Mouse (Mus musculus): ENCODE measurements around the gene Pea15a. TPM values are rescaled to one million over a fixed set of nuclear protein-coding genes. Genes with fewer than 3 reads are reported as not detected.

Pea15a gene
- total RNA-seq, 2 experiments from 2014 or later, result 421 to 428 TPM

GRCm38 (mm10) chr1:172202894-172203522 lies 3.6 kb downstream of the Pea15a start:
- no peak for TF ChIP-seq CTCF (conservative IDR thresholded peaks at IDR 0.05)
- DNase-seq (ENCODE audit: low spot score in 2 of 2), result peak in 1 of 2 experiments; percentile 15
- Histone ChIP-seq H3K27ac (peak overlapping the region; percentile 95), H3K4me3 (peak overlapping the region; percentile 98)

GRCm38 (mm10) chr1:172201967-172202880 lies 4.4 kb downstream of the Pea15a start:
- H3K4me3 ChIP-seq, result peak overlapping the region; percentile 49
- peak overlapping the region; percentile 95 for H3K27ac ChIP-seq
- no peak for TF ChIP-seq CTCF (conservative IDR thresholded peaks at IDR 0.05)
- peak in 1 of 2 experiments; percentile 30 for DNase-seq (ENCODE audit: low spot score in 2 of 2)

GRCm38 (mm10) chr1:172200871-172201447 lies 5.6 kb downstream of the Pea15a start:
- Histone ChIP-seq H3K27ac (peak overlapping the region; percentile 95), H3K4me3 (peak overlapping the region; percentile 39)
- TF ChIP-seq CTCF (conservative IDR thresholded peaks at IDR 0.05), result no peak
- peak; percentile 81 to 83 for DNase-seq (ENCODE audit: low spot score in 2 of 2)

GRCm38 (mm10) chr1:172200161-172200560 lies 6.4 kb downstream of the Pea15a start:
- TF ChIP-seq CTCF (conservative IDR thresholded peaks at IDR 0.05), result no peak
- peak in 1 of 2 experiments; percentile 8 for DNase-seq (ENCODE audit: low spot score in 2 of 2)
- peak overlapping the region; percentile 95 for H3K27ac ChIP-seq
- no peak overlapping the region for H3K4me3 ChIP-seq

GRCm38 (mm10) chr1:172198996-172199395 lies 7.6 kb downstream of the Pea15a start:
- Histone ChIP-seq H3K27ac (peak overlapping the region; percentile 95; the same call in 1 of the 2 replicates), H3K4me3 (no peak overlapping the region)
- TF ChIP-seq CTCF (conservative IDR thresholded peaks at IDR 0.05), result no peak
- DNase-seq (ENCODE audit: low spot score in 2 of 2), result peak in 1 of 2 experiments; percentile 8

- DNase-seq (ENCODE audit: low spot score in 2 of 2), result peak in 1 of 2 experiments; percentile 7
- H3K27ac ChIP-seq, result peak overlapping the region; percentile 68
- TF ChIP-seq CTCF (conservative IDR thresholded peaks at IDR 0.05), result no peak
- no peak overlapping the region for H3K4me3 ChIP-seq
Measured at GRCm38 (mm10) chr1:172198316-172198715, 8.3 kb downstream of the Pea15a start.

- Histone ChIP-seq H3K4me3 (no peak overlapping the region), H3K27ac (peak overlapping the region; percentile 68)
- no peak for TF ChIP-seq CTCF (conservative IDR thresholded peaks at IDR 0.05)
- peak in 1 of 2 experiments; percentile 14 for DNase-seq (ENCODE audit: low spot score in 2 of 2)
Measured at GRCm38 (mm10) chr1:172197851-172198250, 8.8 kb downstream of the Pea15a start.

- no peak for DNase-seq (ENCODE audit: low spot score in 2 of 2)
- Histone ChIP-seq H3K4me3 (no peak overlapping the region), H3K27ac (peak overlapping the region; percentile 68)
- TF ChIP-seq CTCF (conservative IDR thresholded peaks at IDR 0.05), result no peak
Measured at GRCm38 (mm10) chr1:172197146-172197545, 9.5 kb downstream of the Pea15a start.

GRCm38 (mm10) chr1:172194435-172194834 lies 12.2 kb downstream of the Pea15a start:
- H3K27ac ChIP-seq, result peak overlapping the region; percentile 48; the same call in 1 of the 2 replicates
- no peak for TF ChIP-seq CTCF (conservative IDR thresholded peaks at IDR 0.05)
- no peak for DNase-seq (ENCODE audit: low spot score in 2 of 2)
- no peak overlapping the region for H3K4me3 ChIP-seq

GRCm38 (mm10) chr1:172192217-172192616 lies 14.4 kb downstream of the Pea15a start:
- no peak for DNase-seq (ENCODE audit: low spot score in 2 of 2)
- no peak overlapping the region for H3K4me3 ChIP-seq
- peak overlapping the region; percentile 48; the same call in 1 of the 2 replicates for H3K27ac ChIP-seq
- no peak for TF ChIP-seq CTCF (conservative IDR thresholded peaks at IDR 0.05)

GRCm38 (mm10) chr1:172191578-172191977 lies 15.0 kb downstream of the Pea15a start:
- TF ChIP-seq CTCF (conservative IDR thresholded peaks at IDR 0.05), result peak; percentile 56
- Histone ChIP-seq H3K4me3 (no peak overlapping the region), H3K27ac (peak overlapping the region; percentile 48)
- no peak for DNase-seq (ENCODE audit: low spot score in 2 of 2)

- TF ChIP-seq CTCF (conservative IDR thresholded peaks at IDR 0.05), result peak; percentile 66
Measured at GRCm38 (mm10) chr1:172188891-172189290, 17.7 kb downstream of the Pea15a start.

More at GRCm38 (mm10) chr1:172188891-172189290, 17.7 kb downstream of the Pea15a start:
- DNase-seq (ENCODE audit: low spot score in 2 of 2), result no peak
- Histone ChIP-seq H3K4me3 (no peak overlapping the region), H3K27ac (no peak overlapping the region)
